Mouse (Mus musculus): ENCODE results near the gene Cpne2. TPM values are rescaled to one million over a fixed set of nuclear protein-coding genes. Genes with fewer than 3 reads are reported as not detected.

Cpne2 gene
- total RNA-seq (2021), result 10 to 100 TPM in 1 of 2 experiments, 1 to 10 TPM in 1; 5.8 to 10.1 TPM
- long read RNA-seq, experiment 1, transcript Cpne2-201 (16 exons, 2,342 nt), result major isoform, 5 of 7 reads
- long read RNA-seq, experiment 1, partial matches to known transcripts, result 1 of 7 reads
- long read RNA-seq, experiment 1, other reads (novel, unspliced or antisense), result 1 of 7 reads
- long read RNA-seq, experiment 2, transcript Cpne2-201 (16 exons, 2,342 nt), result major isoform, 15 of 27 reads
- long read RNA-seq, experiment 2, partial matches to known transcripts, result 3 of 27 reads
- long read RNA-seq, experiment 2, other reads (novel, unspliced or antisense), result 9 of 27 reads

- peak; percentile 65 for DNase-seq (ENCODE audit: low spot score)
Observed at GRCm38 (mm10) chr8:94532873-94533671, at the start of gene Cpne2. Gene Cpne2, plus strand, starts transcription at chr8:94532990.

- no peak for DNase-seq (ENCODE audit: low spot score)
Observed at GRCm38 (mm10) chr8:94485288-94485687, 47.5 kb upstream of the Cpne2 start.

- peak; percentile 62 for DNase-seq (ENCODE audit: low spot score)
Observed at GRCm38 (mm10) chr8:94485882-94486281, 46.9 kb upstream of the Cpne2 start.

GRCm38 (mm10) chr8:94488016-94488415, 44.8 kb upstream of the Cpne2 start:
- no peak for DNase-seq (ENCODE audit: low spot score)

- DNase-seq (ENCODE audit: low spot score), result no peak
Observed at GRCm38 (mm10) chr8:94489809-94490483, 42.8 kb upstream of the Cpne2 start.

- peak; percentile 81 for DNase-seq (ENCODE audit: low spot score)
Observed at GRCm38 (mm10) chr8:94492021-94492681, 40.6 kb upstream of the Cpne2 start.

- DNase-seq (ENCODE audit: low spot score), result no peak
Observed at GRCm38 (mm10) chr8:94493240-94493639, 39.5 kb upstream of the Cpne2 start.

- DNase-seq (ENCODE audit: low spot score), result no peak
Observed at GRCm38 (mm10) chr8:94515430-94516208, 17.2 kb upstream of the Cpne2 start.

- DNase-seq (ENCODE audit: low spot score), result no peak
Observed at GRCm38 (mm10) chr8:94516209-94516593, 16.6 kb upstream of the Cpne2 start.

GRCm38 (mm10) chr8:94516766-94517165, 16.0 kb upstream of the Cpne2 start:
- DNase-seq (ENCODE audit: low spot score), result peak; percentile 24

GRCm38 (mm10) chr8:94518331-94518730, 14.5 kb upstream of the Cpne2 start:
- DNase-seq (ENCODE audit: low spot score), result no peak

- no peak for DNase-seq (ENCODE audit: low spot score)
Observed at GRCm38 (mm10) chr8:94519021-94519420, 13.8 kb upstream of the Cpne2 start.

- DNase-seq (ENCODE audit: low spot score), result no peak
Observed at GRCm38 (mm10) chr8:94521481-94521880, 11.3 kb upstream of the Cpne2 start.

GRCm38 (mm10) chr8:94522482-94522881, 10.3 kb upstream of the Cpne2 start:
- DNase-seq (ENCODE audit: low spot score), result no peak

- DNase-seq (ENCODE audit: low spot score), result no peak
Observed at GRCm38 (mm10) chr8:94524554-94524953, 8.2 kb upstream of the Cpne2 start.

GRCm38 (mm10) chr8:94527178-94527577, 5.6 kb upstream of the Cpne2 start:
- no peak for DNase-seq (ENCODE audit: low spot score)

- peak; percentile 64 for DNase-seq (ENCODE audit: low spot score)
Observed at GRCm38 (mm10) chr8:94528245-94528644, 4.5 kb upstream of the Cpne2 start.

- no peak for DNase-seq (ENCODE audit: low spot score)
Observed at GRCm38 (mm10) chr8:94529875-94530274, 2.9 kb upstream of the Cpne2 start.

- DNase-seq (ENCODE audit: low spot score), result no peak
Observed at GRCm38 (mm10) chr8:94530643-94531042, 2.1 kb upstream of the Cpne2 start.

GRCm38 (mm10) chr8:94532000-94532399, 790 bp upstream of the Cpne2 start:
- no peak for DNase-seq (ENCODE audit: low spot score)

- DNase-seq (ENCODE audit: low spot score), result no peak
Observed at GRCm38 (mm10) chr8:94532525-94532872, 291 bp upstream of the Cpne2 start.
